Mouse (Mus musculus): Measurements from ENCODE around the gene Vmn1r168. TPM values are rescaled to one million over a fixed set of nuclear protein-coding genes. Genes with fewer than 3 reads are reported as not detected.
"Not testable (repeated sequence)": the region's sequence is repeated elsewhere in the genome, so short reads cannot be mapped to it uniquely, and the experiment has no call there.

Vmn1r168 gene
- polyA plus RNA-seq (2015; fragmentation: Nextera tagmentation; extraction: Ambion mirVana), result not detected in 2 replicates

GRCm38 (mm10) chr7:23539432-23539831 lies at the start of gene Vmn1r168:
Vmn1r168 (plus strand) TSS chr7:23539732.
- H3K4me3 ChIP-seq; H3K9ac ChIP-seq; H3K9me3 ChIP-seq; H3K27ac ChIP-seq (replicated peaks); H3K36me3 ChIP-seq; ATAC-seq (ENCODE audit: low FRiP score, low read depth); H3K4me1 ChIP-seq (replicated peaks); H3K4me2 ChIP-seq; H3K27me3 ChIP-seq: not testable (repeated sequence)
- WGBS, result no CpG with 5 or more reads among the region's 1 CpGs

GRCm38 (mm10) chr7:23507106-23507505 lies 32.4 kb upstream of the Vmn1r168 start, which contains the start of gene Vmn1r167:
Vmn1r167 (minus strand) TSS chr7:23507206.
- H3K36me3 ChIP-seq; ATAC-seq (ENCODE audit: low FRiP score, low read depth); H3K4me1 ChIP-seq (replicated peaks); H3K9ac ChIP-seq; H3K4me3 ChIP-seq; H3K27ac ChIP-seq (replicated peaks); H3K4me2 ChIP-seq; H3K27me3 ChIP-seq: not testable (repeated sequence)
- WGBS, result 91% methylated on average over 2 of the region's 2 CpGs
- peaks cover 23% of the 10 kb centered on the region for H3K9me3 ChIP-seq

GRCm38 (mm10) chr7:23575226-23575625 lies 35.7 kb downstream of the Vmn1r168 start, which contains the start of gene Vmn1r169:
Vmn1r169 (plus strand) TSS chr7:23575526.
- not testable (repeated sequence) for H3K9me3 ChIP-seq; H3K4me2 ChIP-seq; H3K4me1 ChIP-seq (replicated peaks); H3K27me3 ChIP-seq; H3K4me3 ChIP-seq; ATAC-seq (ENCODE audit: low FRiP score, low read depth); H3K36me3 ChIP-seq; H3K9ac ChIP-seq; H3K27ac ChIP-seq (replicated peaks)
- WGBS, result 65% methylated on average over 1 of the region's 2 CpGs

Other genes with a start within 250 kb of the Vmn1r168 start
- not detected in 2 replicates for gene Nlrp4e, start 238.5 kb upstream of the Vmn1r168 start, polyA plus RNA-seq (2015; fragmentation: Nextera tagmentation; extraction: Ambion mirVana)
- gene Nlrp5, start 153.8 kb upstream of the Vmn1r168 start, polyA plus RNA-seq (2015; fragmentation: Nextera tagmentation; extraction: Ambion mirVana), result not detected in 2 replicates
- gene Vmn1r167, start 32.5 kb upstream of the Vmn1r168 start, polyA plus RNA-seq (2015; fragmentation: Nextera tagmentation; extraction: Ambion mirVana), result not detected in 2 replicates
- not detected in 2 replicates for gene Vmn1r169, start 35.8 kb downstream of the Vmn1r168 start, polyA plus RNA-seq (2015; fragmentation: Nextera tagmentation; extraction: Ambion mirVana)
- gene Vmn1r170, start 66.4 kb downstream of the Vmn1r168 start, polyA plus RNA-seq (2015; fragmentation: Nextera tagmentation; extraction: Ambion mirVana), result not detected in 2 replicates
- gene Vmn1r171, start 91.0 kb downstream of the Vmn1r168 start, polyA plus RNA-seq (2015; fragmentation: Nextera tagmentation; extraction: Ambion mirVana), result not detected in 2 replicates
- not detected in 2 replicates for gene Vmn1r172, start 118.6 kb downstream of the Vmn1r168 start, polyA plus RNA-seq (2015; fragmentation: Nextera tagmentation; extraction: Ambion mirVana)
- gene Vmn1r173, start 161.0 kb downstream of the Vmn1r168 start, polyA plus RNA-seq (2015; fragmentation: Nextera tagmentation; extraction: Ambion mirVana), result not detected in 2 replicates
- gene Vmn1r174, start 212.5 kb downstream of the Vmn1r168 start, polyA plus RNA-seq (2015; fragmentation: Nextera tagmentation; extraction: Ambion mirVana), result not detected in 2 replicates

All from hindbrain, embryonic 15.5 days (tissue).